Mouse (Mus musculus): ENCODE measurements at regions not wholly inside any gene's neighbourhood (a gene's known extent, or its start where the extent isn't known, plus 50 kb on each side); places are given as distances from the start of the nearest gene placed in this dataset.

- DNase-seq (ENCODE audit: low spot score in 2 of 2), result no peak
Measured at GRCm38 (mm10) chr15:61927385-61928120, 1004.7 kb upstream of the A1bg start.

GRCm38 (mm10) chr15:61920041-61920440 is 997.2 kb upstream of the A1bg start:
- DNase-seq (ENCODE audit: low spot score in 2 of 2), result no peak

- no peak for DNase-seq (ENCODE audit: low spot score in 2 of 2)
Measured at GRCm38 (mm10) chr15:61913546-61914160, 990.8 kb upstream of the A1bg start.

GRCm38 (mm10) chr15:61905165-61905845 is 982.5 kb upstream of the A1bg start:
- no peak for DNase-seq (ENCODE audit: low spot score in 2 of 2)

GRCm38 (mm10) chr15:61899809-61900208 is 977.0 kb upstream of the A1bg start:
- no peak for DNase-seq (ENCODE audit: low spot score in 2 of 2)

GRCm38 (mm10) chr15:61897566-61897965 is 974.8 kb upstream of the A1bg start:
- DNase-seq (ENCODE audit: low spot score in 2 of 2), result no peak

- DNase-seq (ENCODE audit: low spot score in 2 of 2), result no peak
Measured at GRCm38 (mm10) chr15:61890330-61890729, 967.5 kb upstream of the A1bg start.

- DNase-seq (ENCODE audit: low spot score in 2 of 2), result no peak
Measured at GRCm38 (mm10) chr15:61888569-61889326, 965.9 kb upstream of the A1bg start.

GRCm38 (mm10) chr15:61879408-61879807 is 956.6 kb upstream of the A1bg start:
- DNase-seq (ENCODE audit: low spot score in 2 of 2), result no peak

GRCm38 (mm10) chr15:61873047-61873446 is 950.2 kb upstream of the A1bg start:
- no peak for DNase-seq (ENCODE audit: low spot score in 2 of 2)

- DNase-seq (ENCODE audit: low spot score in 2 of 2), result no peak
Measured at GRCm38 (mm10) chr15:61860759-61861158, 937.9 kb upstream of the A1bg start.

- DNase-seq (ENCODE audit: low spot score in 2 of 2), result no peak
Measured at GRCm38 (mm10) chr15:61855880-61856279, 933.1 kb upstream of the A1bg start.

- no peak for DNase-seq (ENCODE audit: low spot score in 2 of 2)
Measured at GRCm38 (mm10) chr15:61812671-61813070, 889.9 kb upstream of the A1bg start.

- no peak for DNase-seq (ENCODE audit: low spot score in 2 of 2)
Measured at GRCm38 (mm10) chr15:61805379-61805778, 882.6 kb upstream of the A1bg start.

- DNase-seq (ENCODE audit: low spot score in 2 of 2), result no peak
Measured at GRCm38 (mm10) chr15:61800155-61800554, 877.3 kb upstream of the A1bg start.

GRCm38 (mm10) chr15:61797827-61798226 is 875.0 kb upstream of the A1bg start:
- DNase-seq (ENCODE audit: low spot score in 2 of 2), result no peak

- no peak for DNase-seq (ENCODE audit: low spot score in 2 of 2)
Measured at GRCm38 (mm10) chr15:61794506-61794905, 871.7 kb upstream of the A1bg start.

- no peak for DNase-seq (ENCODE audit: low spot score in 2 of 2)
Measured at GRCm38 (mm10) chr15:61789847-61790562, 867.2 kb upstream of the A1bg start.

GRCm38 (mm10) chr15:61787046-61787445 is 864.2 kb upstream of the A1bg start:
- peak in 1 of 2 experiments; percentile 2 for DNase-seq (ENCODE audit: low spot score in 2 of 2)

GRCm38 (mm10) chr15:61781531-61781930 is 858.7 kb upstream of the A1bg start:
- no peak for DNase-seq (ENCODE audit: low spot score in 2 of 2)

GRCm38 (mm10) chr15:61772996-61773395 is 850.2 kb upstream of the A1bg start:
- DNase-seq (ENCODE audit: low spot score in 2 of 2), result peak in 1 of 2 experiments; percentile 45
